Mouse (Mus musculus) c-Kit-positive CD71-positive TER-119-negative erythroid progenitor cells, embryonic 14.5 days (primary cell): ENCODE data around the gene Large1.
"Not testable (repeated sequence)": the region's sequence is repeated elsewhere in the genome, so short reads cannot be mapped to it uniquely, and the experiment has no call there.

Source experiments
- DNase-seq: peaks from one replicate; pipeline ENCODE4 v3.0.0-alpha.2; 2013; ENCODE audit warnings: low read depth

Gene Large1

DNA sequence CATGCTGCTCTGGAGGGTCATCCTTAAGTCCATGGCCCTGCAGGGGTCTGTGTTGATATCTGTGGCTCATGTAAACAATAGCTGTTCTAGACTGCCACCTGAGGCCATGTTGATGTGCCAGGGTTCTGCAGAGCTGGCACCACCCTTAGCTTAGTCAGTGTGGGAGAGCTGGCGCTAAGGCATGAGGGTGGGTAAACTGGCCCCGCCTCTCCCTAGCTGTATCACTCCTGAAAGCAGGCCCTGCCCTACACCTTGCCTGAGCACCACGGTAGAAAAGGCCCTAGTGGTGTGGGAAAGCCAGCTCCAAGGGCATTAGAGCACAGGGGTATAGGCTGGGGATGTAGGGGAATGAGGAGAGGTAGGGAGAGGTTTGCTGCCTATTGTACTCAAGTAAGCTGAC, 191.3 kb downstream of the Large1 start:
- DNase-seq: no peak

- no peak for DNase-seq
Measured at GRCm38 (mm10) chr8:73161564-73161963, 191.8 kb downstream of the Large1 start.

- DNase-seq: no peak
Measured at GRCm38 (mm10) chr8:73160945-73161344, 192.4 kb downstream of the Large1 start.

DNA sequence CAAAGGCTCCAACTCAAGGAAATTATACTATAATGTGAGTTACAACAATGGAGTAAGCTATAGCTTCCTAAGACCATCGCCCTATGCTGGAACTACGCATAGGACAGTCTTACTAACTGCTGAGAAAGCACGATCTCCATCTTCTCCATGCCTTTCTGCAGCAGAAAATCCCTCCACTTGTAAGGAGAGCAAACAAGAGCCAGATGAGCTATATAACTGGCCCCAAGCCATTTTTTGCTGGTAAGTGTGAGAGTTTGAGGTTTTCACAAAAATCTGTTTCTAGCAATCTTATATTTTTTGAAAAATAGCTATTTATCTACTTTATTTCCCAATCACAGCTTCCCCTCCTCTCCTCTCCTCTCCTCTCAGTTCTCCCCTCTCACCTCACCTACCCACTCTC, 206.1 kb downstream of the Large1 start:
- DNase-seq: no peak

- no peak for DNase-seq
Measured at GRCm38 (mm10) chr8:73142660-73143395, 210.5 kb downstream of the Large1 start.

DNA sequence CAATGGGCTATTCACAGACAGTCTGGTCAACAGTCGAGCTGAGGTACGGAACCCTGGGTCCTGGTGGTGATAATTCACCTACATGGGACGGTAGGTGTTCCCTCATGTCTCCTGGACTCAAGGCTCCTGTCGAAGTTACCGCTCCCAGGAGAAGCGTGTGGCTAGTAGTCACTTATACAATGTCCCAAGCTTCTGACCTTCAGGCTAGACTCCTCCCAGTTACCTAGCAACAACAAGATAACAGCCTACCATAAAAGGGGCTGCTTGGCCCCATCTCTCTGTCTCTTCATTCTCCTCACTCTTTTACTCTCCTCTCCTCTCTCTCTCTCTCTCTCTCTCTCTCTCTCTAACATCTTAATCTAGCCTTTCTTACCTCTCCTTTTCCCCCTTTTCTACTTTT, 217.9 kb downstream of the Large1 start:
- no peak for DNase-seq

- no peak for DNase-seq
Measured at GRCm38 (mm10) chr8:73132080-73132479, 221.3 kb downstream of the Large1 start.

DNA sequence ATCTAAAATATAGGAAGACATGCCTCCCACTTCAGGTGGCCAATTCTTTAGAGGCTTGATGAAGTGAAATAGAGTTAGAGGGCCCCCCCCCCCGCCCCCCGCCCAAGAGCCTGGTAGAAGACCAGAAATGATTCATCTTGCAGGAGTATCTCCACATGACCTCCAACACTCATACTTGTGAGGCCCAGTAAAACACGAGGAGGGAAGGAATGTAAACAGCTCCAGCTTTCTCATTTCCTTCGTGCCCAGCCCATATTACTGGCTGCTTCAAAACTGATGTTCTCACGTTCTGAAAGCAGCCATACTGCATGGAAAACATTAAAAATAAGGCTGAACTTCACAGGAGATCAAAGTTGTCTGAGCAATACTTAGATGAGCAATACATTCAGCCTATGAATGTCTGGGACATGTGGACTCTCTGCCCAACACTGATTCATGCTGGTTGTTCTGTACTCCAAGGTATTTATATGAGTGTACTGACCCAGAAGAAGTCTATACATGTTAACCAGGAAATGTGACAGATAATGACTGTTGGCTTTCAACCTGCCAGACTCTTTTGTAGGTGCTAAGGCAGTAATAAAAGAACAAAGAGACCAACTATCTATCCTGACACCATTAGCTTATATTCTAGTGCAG, 229.4 kb downstream of the Large1 start:
- no peak for DNase-seq

- no peak for DNase-seq
Measured at GRCm38 (mm10) chr8:73112332-73112895, 240.9 kb downstream of the Large1 start.

DNA sequence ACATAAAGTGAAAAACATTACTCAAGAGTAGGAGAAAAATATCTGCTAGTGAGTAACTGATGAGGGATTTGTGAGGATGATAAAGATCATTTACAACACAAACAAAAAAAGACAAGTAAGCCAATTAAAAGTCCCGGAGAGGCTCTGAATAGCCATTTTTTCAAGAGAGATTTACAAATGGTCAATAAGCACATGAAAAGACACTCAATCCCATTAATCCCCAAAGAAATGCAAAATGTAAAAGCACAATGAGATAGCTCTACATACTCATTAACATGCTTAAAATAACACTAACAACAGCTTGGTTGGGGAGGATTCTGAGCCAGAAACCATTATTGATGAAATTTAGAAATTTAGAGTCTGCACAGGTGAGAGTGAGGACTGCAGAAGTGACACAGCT, 249.3 kb downstream of the Large1 start:
- DNase-seq: no peak

DNA sequence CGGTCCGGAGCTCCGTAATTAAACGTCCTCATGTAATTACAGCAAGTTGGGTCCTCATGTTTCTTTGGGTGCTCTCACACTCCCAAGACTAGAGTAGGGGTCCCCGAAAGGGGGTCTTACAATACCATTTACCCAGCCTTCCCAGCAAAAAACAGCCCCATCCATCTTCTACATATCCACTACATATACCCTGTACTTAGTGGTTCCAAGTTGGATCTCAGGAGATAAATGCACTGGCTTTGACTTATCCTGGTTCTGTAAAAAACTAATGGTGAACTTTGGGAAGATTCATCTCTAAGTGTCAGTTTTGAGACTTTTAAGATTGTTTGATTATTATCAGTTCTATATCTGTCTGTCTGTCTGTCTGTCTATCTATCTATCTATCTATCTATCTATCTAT, 252.3 kb downstream of the Large1 start:
- DNase-seq: no peak

GRCm38 (mm10) chr8:73100607-73101006, 252.7 kb downstream of the Large1 start:
- not testable (repeated sequence) for DNase-seq

DNA sequence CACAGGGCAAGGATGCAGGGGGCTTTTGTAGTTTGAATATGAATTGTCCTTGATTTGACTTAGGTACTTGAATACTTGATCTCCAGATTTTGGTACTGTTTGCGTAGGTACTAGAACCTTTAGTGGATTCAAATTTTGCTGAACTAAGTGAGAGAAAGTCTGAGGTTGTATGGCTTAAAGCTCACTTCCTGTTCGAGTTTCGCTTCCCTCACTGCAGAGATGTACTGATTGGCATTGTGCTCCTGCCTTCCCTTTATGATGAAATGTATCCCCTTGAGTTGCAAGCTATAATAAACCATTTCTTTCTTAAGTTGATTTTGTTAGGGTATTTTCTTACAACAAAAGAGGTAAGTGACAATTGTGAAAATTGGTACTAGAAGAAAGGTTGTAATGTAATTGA, 253.8 kb downstream of the Large1 start:
- DNase-seq: no peak

GRCm38 (mm10) chr8:73096952-73097351, 256.4 kb downstream of the Large1 start:
- DNase-seq: no peak

- not testable (repeated sequence) for DNase-seq
Measured at GRCm38 (mm10) chr8:73077746-73078145, 275.6 kb downstream of the Large1 start.

GRCm38 (mm10) chr8:73061410-73061809, 291.9 kb downstream of the Large1 start:
- no peak for DNase-seq

DNA sequence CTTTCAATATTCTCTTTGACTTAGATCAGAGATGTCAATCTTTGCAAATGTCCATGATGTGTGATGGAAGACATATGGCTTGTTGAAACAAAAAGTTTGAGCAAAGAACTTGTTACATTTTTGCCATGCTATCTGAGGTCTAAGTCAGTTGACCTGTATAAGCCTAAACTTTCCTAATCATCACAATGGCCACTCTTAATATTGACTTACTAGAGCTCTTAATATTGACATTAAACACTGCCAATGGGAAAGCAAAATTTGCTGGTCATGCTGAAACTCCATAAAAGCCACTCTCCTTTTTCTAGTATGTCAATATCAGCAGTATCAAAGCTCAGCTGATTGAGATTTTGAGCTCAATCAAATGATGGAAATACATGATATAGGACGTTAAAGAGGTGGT, 298.6 kb downstream of the Large1 start:
- DNase-seq: no peak

GRCm38 (mm10) chr8:73053878-73054277, 299.5 kb downstream of the Large1 start:
- no peak for DNase-seq

GRCm38 (mm10) chr8:73052414-73052813, 300.9 kb downstream of the Large1 start:
- DNase-seq: no peak

DNA sequence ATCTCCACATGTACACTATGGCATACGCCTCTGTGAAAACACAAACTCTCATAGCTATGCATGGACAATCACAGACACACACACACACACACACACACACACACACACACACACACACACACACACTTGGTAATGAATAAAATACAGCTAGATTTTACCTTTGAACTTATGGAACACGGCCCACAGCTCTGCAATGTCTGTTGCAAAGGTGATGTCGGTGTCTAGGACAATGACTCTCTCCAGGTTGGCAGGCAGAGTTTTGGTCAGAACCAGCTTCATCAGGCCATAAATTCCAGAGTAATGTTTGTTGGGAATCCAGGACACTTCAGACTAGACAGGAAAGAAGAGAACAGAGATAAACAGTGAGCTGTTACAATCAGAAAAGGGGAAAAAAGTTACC, 305.2 kb downstream of the Large1 start:
- no peak for DNase-seq

GRCm38 (mm10) chr8:73029787-73030186, 323.6 kb downstream of the Large1 start:
- DNase-seq: no peak

DNA sequence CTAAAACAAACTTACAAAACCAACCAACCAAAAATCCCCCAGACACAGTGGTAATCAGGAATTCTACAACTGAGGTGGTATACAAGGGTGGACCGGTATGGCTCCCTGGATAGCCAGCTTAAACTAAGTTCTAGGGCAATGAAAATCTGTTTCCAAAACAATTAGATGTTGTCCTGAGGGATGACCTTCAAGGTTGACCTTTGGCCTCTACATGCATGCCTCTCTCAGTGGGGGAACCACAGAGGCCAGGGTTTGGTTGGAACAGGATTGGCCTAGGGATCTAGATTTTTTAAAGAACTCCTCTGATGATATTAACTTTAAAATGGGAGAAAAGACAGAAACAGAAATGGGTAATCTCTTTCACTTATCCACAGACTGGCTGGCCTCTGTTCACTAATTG, 335.1 kb downstream of the Large1 start:
- no peak for DNase-seq

DNA sequence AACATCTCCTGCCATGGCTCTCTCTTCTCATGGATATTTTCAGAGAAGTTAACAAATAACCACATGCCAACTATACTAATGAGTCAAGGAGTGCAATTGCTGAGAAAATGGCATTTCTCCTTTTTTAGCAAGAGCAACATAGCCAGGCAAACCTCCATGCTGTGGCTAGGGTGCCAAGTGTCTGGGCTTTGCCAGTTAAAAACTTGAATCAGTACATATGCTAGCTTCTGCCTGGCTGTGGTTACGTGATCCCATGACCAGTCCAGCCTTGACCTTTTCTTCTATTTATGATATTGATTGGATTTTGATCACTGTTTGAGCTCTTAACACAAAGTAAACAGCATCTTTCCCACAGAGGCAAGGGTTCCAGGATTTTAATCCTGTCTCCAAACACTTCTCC, 335.7 kb downstream of the Large1 start:
- DNase-seq: no peak

- DNase-seq: no peak
Measured at GRCm38 (mm10) chr8:73016303-73016702, 337.0 kb downstream of the Large1 start.
